9 mouse cellular contexts compared by ENCODE assay signal in the genomic region with DNA sequence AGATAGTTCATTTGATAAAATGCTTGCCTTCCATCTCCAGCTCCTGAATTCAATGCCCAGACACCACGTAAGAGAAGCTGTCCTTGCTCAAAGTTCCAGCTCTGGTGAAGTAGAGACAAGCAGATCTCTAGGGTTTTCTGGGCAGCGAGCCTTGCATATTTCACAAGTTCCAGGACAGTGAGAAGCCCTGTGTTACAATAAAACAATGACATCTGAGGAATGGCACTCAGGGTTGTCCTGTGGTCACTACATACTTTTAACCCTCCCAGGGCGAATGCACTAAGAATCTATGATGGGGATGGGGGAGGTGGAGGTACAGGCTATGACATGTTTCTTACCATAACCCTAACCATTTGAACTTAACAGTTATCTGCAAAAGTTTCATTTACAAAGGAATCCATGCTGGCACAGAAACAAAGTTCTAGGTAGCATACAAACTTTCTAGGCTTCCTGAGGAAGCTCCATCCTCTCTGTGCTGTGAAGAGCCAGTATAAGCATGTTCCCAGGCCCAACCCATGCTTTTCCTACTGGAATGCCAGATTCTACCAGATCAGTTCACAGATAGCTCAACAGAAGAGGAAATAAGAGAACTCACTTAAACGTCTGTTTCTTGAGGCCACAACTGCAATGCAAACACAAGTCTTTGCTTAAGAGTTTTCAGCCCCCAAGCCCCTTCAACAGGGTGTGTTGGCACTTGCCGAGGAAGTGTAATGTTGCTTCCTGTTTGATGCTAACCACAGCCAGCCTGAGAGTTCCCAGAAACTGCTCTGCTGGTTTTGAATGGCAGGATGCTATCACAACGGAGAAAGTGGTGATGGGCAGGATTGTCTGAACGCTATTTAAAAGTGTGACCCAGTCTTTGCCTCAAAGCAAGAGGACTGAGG. TPM values are rescaled to one million over a fixed set of nuclear protein-coding genes. Genes with fewer than 3 reads are reported as not detected.
DNase-seq lines count a peak whose midpoint lies in the region; ATAC-seq lines count a peak whose summit lies in the region.
"Had no signal": no experiment of that assay in that cellular context is flagged by ENCODE, and none has a peak within 500 bp of the region (broad histone marks: within the 10 kb centered on the region; RNA-seq: fewer than 3 reads in every experiment).

No protein-coding gene starts in this region.

- H3K4me2 ChIP-seq in heart, embryonic 11.5 days, result no peak overlapping the region
- H3K4me2 ChIP-seq in heart, embryonic 15.5 days, result no peak overlapping the region
- no peak overlapping the region for H3K4me2 ChIP-seq in midbrain, embryonic 15.5 days

- H3K4me1 ChIP-seq in heart, embryonic 11.5 days (ENCODE audit: control insufficient read depth, insufficient read depth, low read length), result no peaks in the 10 kb centered on the region
- H3K4me1 ChIP-seq in heart, embryonic 15.5 days (replicated peaks), result peaks cover 8% of the 10 kb centered on the region
- H3K4me1 ChIP-seq in megakaryocyte, embryonic 14.5 days, result peaks cover 82% of the 10 kb centered on the region
- H3K4me1 ChIP-seq in midbrain, embryonic 15.5 days, result no peaks in the 10 kb centered on the region

- no peak overlapping the region for H3K4me3 ChIP-seq in heart, embryonic 11.5 days (ENCODE audit: low read depth, low read length)
- H3K4me3 ChIP-seq in heart, embryonic 15.5 days, result no peak overlapping the region
- H3K4me3 ChIP-seq in megakaryocyte, embryonic 14.5 days (replicated peaks), result peak overlapping the region; percentile 88
- H3K4me3 ChIP-seq in midbrain, embryonic 15.5 days, result no peak overlapping the region

- 52% methylated on average over 7 of the region's 7 CpGs for WGBS in heart, embryonic 11.5 days (ENCODE audit: insufficient replicate concordance)
- WGBS in heart, embryonic 15.5 days, result 42% methylated on average over 7 of the region's 7 CpGs
- WGBS in midbrain, embryonic 15.5 days, result 83% methylated on average over 7 of the region's 7 CpGs

- H3K9ac ChIP-seq in heart, embryonic 11.5 days (ENCODE audit: low read depth, low read length), result no peak overlapping the region
- H3K9ac ChIP-seq in heart, embryonic 15.5 days, result no peak overlapping the region
- no peak overlapping the region for H3K9ac ChIP-seq in midbrain, embryonic 15.5 days

- H3K27ac ChIP-seq in heart, embryonic 11.5 days (ENCODE audit: low read depth, low read length), result no peak overlapping the region
- peak overlapping the region; percentile 1; the same call in 1 of the 2 replicates for H3K27ac ChIP-seq in heart, embryonic 15.5 days
- H3K27ac ChIP-seq in midbrain, embryonic 15.5 days, result no peak overlapping the region

- ATAC-seq in heart, embryonic 11.5 days (replicated peaks; ENCODE audit: insufficient number of reproducible peaks, low FRiP score, low TSS enrichment), result no peak
- peak; percentile 77 for ATAC-seq in CD4-positive, CD25-positive, alpha-beta regulatory T cell, adult 4 months
- no peak for ATAC-seq in heart, embryonic 15.5 days (replicated peaks; ENCODE audit: insufficient number of reproducible peaks, insufficient read depth, low FRiP score, low read depth)
- no peak for ATAC-seq in midbrain, embryonic 15.5 days (replicated peaks)
- ATAC-seq: hindbrain, embryonic 16.5 days had no signal

- H3K27me3 ChIP-seq in heart, embryonic 11.5 days (ENCODE audit: control insufficient read depth, insufficient read depth, low read length), result no peaks in the 10 kb centered on the region; the same call in 1 of the 2 replicates
- H3K27me3 ChIP-seq in heart, embryonic 15.5 days, result no peaks in the 10 kb centered on the region
- no peaks in the 10 kb centered on the region for H3K27me3 ChIP-seq in megakaryocyte, embryonic 14.5 days (replicated peaks)
- no peaks in the 10 kb centered on the region for H3K27me3 ChIP-seq in midbrain, embryonic 15.5 days (replicated peaks)

- DNase-seq in heart, adult 11 months, result peak; percentile 93
- DNase-seq in embryo, embryonic 9.5 days (ENCODE audit: extremely low spot score), result no peak
- no peak for DNase-seq in neural tube, embryonic 10.5 days (ENCODE audit: extremely low spot score, low spot score)

- no peaks in the 10 kb centered on the region for H3K9me3 ChIP-seq in heart, embryonic 11.5 days (replicated peaks; ENCODE audit: control insufficient read depth, low read length)
- H3K9me3 ChIP-seq in heart, embryonic 15.5 days (replicated peaks), result no peaks in the 10 kb centered on the region
- H3K9me3 ChIP-seq in megakaryocyte, embryonic 14.5 days, result no peaks in the 10 kb centered on the region
- no peaks in the 10 kb centered on the region for H3K9me3 ChIP-seq in midbrain, embryonic 15.5 days

- no peaks in the 10 kb centered on the region for H3K36me3 ChIP-seq in heart, embryonic 11.5 days (ENCODE audit: control insufficient read depth, insufficient read depth, low read length)
- no peaks in the 10 kb centered on the region for H3K36me3 ChIP-seq in heart, embryonic 15.5 days
- H3K36me3 ChIP-seq in megakaryocyte, embryonic 14.5 days (replicated peaks; ENCODE audit: low read length), result peaks cover 44% of the 10 kb centered on the region
- H3K36me3 ChIP-seq in midbrain, embryonic 15.5 days (replicated peaks), result no peaks in the 10 kb centered on the region

RNA-seq across cellular contexts. Expression of gene Cmah, which starts 48.4 kb away (rescaled TPM):
- polyA plus RNA-seq in heart, embryonic 11.5 days (2014; fragmentation: Nextera tagmentation; extraction: Ambion mirVana), result 0.28 and 0.54 TPM in 2 replicates
- polyA plus RNA-seq in CD4-positive, CD25-positive, alpha-beta regulatory T cell, adult 4 months (2017; shearing (Covaris generic)), result 10 to 100 TPM; 49.8 to 61.7 TPM
- 0.45 and 1.9 TPM in 2 replicates for polyA plus RNA-seq in heart, embryonic 15.5 days (2015; fragmentation: Nextera tagmentation; extraction: Ambion mirVana)
- 1.0 and 4.3 TPM in 2 replicates for polyA plus RNA-seq in megakaryocyte, embryonic 14.5 days (2012; ENCODE audit: insufficient read depth, low replicate concordance)
- polyA plus RNA-seq in midbrain, embryonic 15.5 days (2015; fragmentation: Nextera tagmentation; extraction: Ambion mirVana), result 0.05 and 0.18 TPM in 2 replicates
